Mouse (Mus musculus) C2C12 (cell line): Measurements from ENCODE around the gene Cdk19.
"Not testable (repeated sequence)": the region's sequence is repeated elsewhere in the genome, so short reads cannot be mapped to it uniquely, and the experiment has no call there.

Source experiments
- CTCF ChIP-seq: IDR thresholded peaks from one replicate; pipeline ENCODE4 v1.5.1; 2011; ENCODE audit not compliant: control insufficient read depth, insufficient read depth, insufficient read length
- MYOD1 ChIP-seq: IDR thresholded peaks from one replicate; pipeline ENCODE4 v1.6.1; 2011; ENCODE audit warnings: low read depth; ENCODE audit not compliant: control insufficient read depth, insufficient read length
- USF1 ChIP-seq: IDR thresholded peaks from one replicate; pipeline ENCODE4 v1.6.1; 2011; ENCODE audit warnings: low read depth, mild to moderate bottlenecking, control low read depth, moderate library complexity

- not testable (repeated sequence) for TF ChIP-seq CTCF, MYOD1, USF1
Measured at GRCm38 (mm10) chr10:40301181-40302075, 37.9 kb upstream of the Cdk19 start.
